Comparison of ENCODE assay signal across 12 mouse cellular contexts in genomic region chr15:84664542-84665460, GRCm38 (mm10). TPM values are rescaled to one million over a fixed set of nuclear protein-coding genes. Genes with fewer than 3 reads are reported as not detected.
A peak's percentile ranks its signal among the peaks of the same experiment; 100 is the strongest.
DNase-seq lines count a peak whose midpoint lies in the region; ATAC-seq lines count a peak whose summit lies in the region.
"Had no signal": no experiment of that assay in that cellular context is flagged by ENCODE, and none has a peak within 500 bp of the region (broad histone marks: within the 10 kb centered on the region; RNA-seq: fewer than 3 reads in every experiment).

No protein-coding gene starts in this region.

- 26% methylated on average over 16 of the region's 16 CpGs for whole genome bisulfite sequencing in embryonic facial prominence, embryonic 13.5 days
- 18% methylated on average over 16 of the region's 16 CpGs for WGBS in midbrain, embryonic 16.5 days

- H3K27ac ChIP-seq in embryonic facial prominence, embryonic 13.5 days = no peak overlapping the region
- peak overlapping the region; percentile 58 for H3K27ac ChIP-seq in midbrain, embryonic 16.5 days (ENCODE audit: low read length)
- H3K27ac ChIP-seq: heart, embryonic 13.5 days had no signal

- peak overlapping the region; percentile 81 for H3K4me2 ChIP-seq in embryonic facial prominence, embryonic 13.5 days
- peak overlapping the region; percentile 84 for H3K4me2 ChIP-seq in midbrain, embryonic 16.5 days (ENCODE audit: low read length)

- H3K4me3 ChIP-seq in embryonic facial prominence, embryonic 13.5 days = peak overlapping the region; percentile 62; the same call in 1 of the 2 replicates
- peak overlapping the region; percentile 52 for H3K4me3 ChIP-seq in midbrain, embryonic 16.5 days (ENCODE audit: low read depth, low read length)

- ATAC-seq in embryonic facial prominence, embryonic 13.5 days (ENCODE audit: insufficient number of reproducible peaks, insufficient read depth, low FRiP score, low TSS enrichment, low read depth) = no peak
- no peak for ATAC-seq in midbrain, embryonic 16.5 days

- no peaks in the 10 kb centered on the region for H3K9me3 ChIP-seq in embryonic facial prominence, embryonic 13.5 days
- no peaks in the 10 kb centered on the region for H3K9me3 ChIP-seq in midbrain, embryonic 16.5 days (replicated peaks; ENCODE audit: control insufficient read depth, low read length, poor library complexity, severe bottlenecking)
- H3K9me3 ChIP-seq: heart, embryonic 13.5 days had no signal

- no peaks in the 10 kb centered on the region for H3K36me3 ChIP-seq in embryonic facial prominence, embryonic 13.5 days
- no peaks in the 10 kb centered on the region for H3K36me3 ChIP-seq in midbrain, embryonic 16.5 days (ENCODE audit: control insufficient read depth, insufficient read depth, low read length)
- H3K36me3 ChIP-seq: G1E; heart, embryonic 13.5 days had no signal

- peak; percentile 43 to 46 for DNase-seq in layer of hippocampus, postnatal 10 days (ENCODE audit: low spot score in 2 of 2)
- DNase-seq in layer of hippocampus, adult 9-11 months = no peak
- DNase-seq in ZHBTc4 (ENCODE audit: low read depth, low spot score) = peak; percentile 60
- DNase-seq in kidney, postnatal 14 days = no peak
- DNase-seq in heart, adult 9 months (ENCODE audit: low spot score in 2 of 2) = no peak
- DNase-seq: adrenal gland, adult 8-10 months; liver; thymus, postnatal 36 days had no signal

- peak overlapping the region; percentile 52 for H3K9ac ChIP-seq in embryonic facial prominence, embryonic 13.5 days
- peak overlapping the region; percentile 68 for H3K9ac ChIP-seq in midbrain, embryonic 16.5 days (ENCODE audit: low read depth, low read length)

- peaks cover 16% of the 10 kb centered on the region for H3K27me3 ChIP-seq in embryonic facial prominence, embryonic 13.5 days
- no peaks in the 10 kb centered on the region for H3K27me3 ChIP-seq in midbrain, embryonic 16.5 days (ENCODE audit: control insufficient read depth, insufficient read depth, low read depth, low read length)

- peaks cover 54% of the 10 kb centered on the region for H3K4me1 ChIP-seq in embryonic facial prominence, embryonic 13.5 days
- peaks cover 22% of the 10 kb centered on the region for H3K4me1 ChIP-seq in midbrain, embryonic 16.5 days (ENCODE audit: control insufficient read depth, insufficient read depth, low read length)

RNA-seq across cellular contexts. Expression of gene Prr5, which starts 4.6 kb away (rescaled TPM):
- total RNA-seq in layer of hippocampus, postnatal 10 days (2021) = 10 to 100 TPM; 18.6 to 20.6 TPM
- polyA plus RNA-seq in embryonic facial prominence, embryonic 13.5 days (2015; fragmentation: Nextera tagmentation; extraction: Ambion mirVana) = 18.8 and 20.7 TPM in 2 replicates
- 28.1 and 30.8 TPM in 2 replicates for polyA plus RNA-seq in midbrain, embryonic 16.5 days (2015; fragmentation: Nextera tagmentation; extraction: Ambion mirVana)
- total RNA-seq: G1E had no signal
- polyA plus RNA-seq: G1E had no signal

RNA-seq across cellular contexts. Expression of gene Arhgap8, which starts 55.1 kb away (rescaled TPM):
- under 1 TPM; 0.27 to 0.89 TPM for total RNA-seq in layer of hippocampus, postnatal 10 days (2021)
- polyA plus RNA-seq in embryonic facial prominence, embryonic 13.5 days (2015; fragmentation: Nextera tagmentation; extraction: Ambion mirVana) = 3.9 and 6.0 TPM in 2 replicates
- 0.35 and 0.39 TPM in 2 replicates for polyA plus RNA-seq in midbrain, embryonic 16.5 days (2015; fragmentation: Nextera tagmentation; extraction: Ambion mirVana)
- total RNA-seq: G1E had no signal
- polyA plus RNA-seq: G1E had no signal

Comparison
In these comparisons a context has a peak if more than half of its experiments do, and no peak if none do; other contexts are left out.
1. DNase-seq: peak in layer of hippocampus, postnatal 10 days (2 of 2) and ZHBTc4 (single experiment); none in layer of hippocampus, adult 9-11 months (single experiment), kidney, postnatal 14 days (single experiment) and heart, adult 9 months (0 of 2).